Mouse (Mus musculus): Measurements from ENCODE around the gene Eif2a. TPM values are rescaled to one million over a fixed set of nuclear protein-coding genes. Genes with fewer than 3 reads are reported as not detected.

The Eif2a gene
- total RNA-seq, 2 experiments from 2014 or later: 57.6 to 59.2 TPM

GRCm38 (mm10) chr3:58593623-58594022 lies 68.0 kb downstream of the Eif2a start:
- DNase-seq (ENCODE audit: low spot score in 2 of 2): no peak

Other genes starting within 250 kb of the Eif2a start
- gene Tsc22d2, start 111.1 kb upstream of the Eif2a start, total RNA-seq (2021): 10 to 100 TPM; 31.5 to 34.7 TPM
- gene Serp1, start 71 bp downstream of the Eif2a start, total RNA-seq (2021): 10 to 100 TPM; 29.5 to 31.1 TPM
- gene Selenot, start 50.8 kb downstream of the Eif2a start, total RNA-seq (2021): 10 to 100 TPM; 65.9 to 68.6 TPM
- gene Erich6, start 111.4 kb downstream of the Eif2a start, total RNA-seq (2021): under 1 TPM in 1 of 2 experiments, not detected in 1; 0.13 TPM
- 10 to 100 TPM; 10.5 to 12.7 TPM for gene Siah2, start 166.6 kb downstream of the Eif2a start, total RNA-seq (2021)